Mouse (Mus musculus) yolk sac, embryonic 10.5 days (tissue): Measurements from ENCODE around the gene Atp2b1.

ENCODE experiments used
- DNase-seq: peaks from one replicate; pipeline ENCODE4 v3.0.0-alpha.2; 2017; ENCODE audit warnings: low spot score

Gene Atp2b1

DNA sequence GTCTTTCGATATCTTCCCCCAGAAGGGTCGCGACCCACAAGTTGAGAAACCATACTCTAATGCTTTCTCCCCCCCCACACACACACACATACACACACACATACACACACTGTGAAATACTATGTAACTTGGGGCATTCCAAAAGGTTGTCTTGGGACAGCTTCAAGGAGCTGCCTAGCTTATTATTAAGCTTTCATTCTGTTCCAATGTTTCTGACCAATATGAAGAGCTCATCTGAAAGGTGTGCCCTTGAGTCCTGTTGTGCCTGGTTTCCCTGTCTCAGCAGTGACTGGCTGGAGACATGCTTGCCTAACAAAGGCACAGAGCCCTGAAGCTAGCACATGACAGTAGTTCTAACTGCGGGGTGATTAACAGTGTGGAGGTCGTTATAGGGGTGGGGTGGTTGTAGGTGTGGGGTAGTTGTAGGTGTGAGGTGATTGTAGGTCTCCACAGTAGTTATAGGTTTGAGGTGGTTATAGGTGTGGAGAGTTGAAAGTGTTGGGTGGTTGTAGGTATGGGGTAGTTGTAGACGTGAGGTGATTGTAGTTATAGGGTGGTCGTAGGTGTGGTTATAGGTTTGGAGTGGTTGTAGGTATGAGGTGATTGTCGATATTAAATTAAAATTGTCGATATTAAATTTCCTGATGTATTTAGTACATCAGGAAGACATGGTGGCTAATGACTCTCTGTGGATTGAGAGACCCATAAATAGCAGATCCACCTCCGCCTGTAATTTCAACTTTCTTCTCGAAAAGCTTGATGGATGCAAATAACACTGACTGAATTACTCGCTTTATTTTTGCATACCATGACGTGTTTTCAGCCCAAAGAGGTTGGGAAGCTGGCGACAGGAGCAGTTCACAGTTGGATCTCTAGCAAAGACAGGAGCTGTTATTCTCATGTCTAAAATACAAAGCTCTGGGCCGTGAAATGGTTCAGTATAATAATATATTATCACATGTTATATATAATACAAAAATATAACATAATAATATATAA lies 119.9 kb downstream of the Atp2b1 start:
- no peak for DNase-seq

DNA sequence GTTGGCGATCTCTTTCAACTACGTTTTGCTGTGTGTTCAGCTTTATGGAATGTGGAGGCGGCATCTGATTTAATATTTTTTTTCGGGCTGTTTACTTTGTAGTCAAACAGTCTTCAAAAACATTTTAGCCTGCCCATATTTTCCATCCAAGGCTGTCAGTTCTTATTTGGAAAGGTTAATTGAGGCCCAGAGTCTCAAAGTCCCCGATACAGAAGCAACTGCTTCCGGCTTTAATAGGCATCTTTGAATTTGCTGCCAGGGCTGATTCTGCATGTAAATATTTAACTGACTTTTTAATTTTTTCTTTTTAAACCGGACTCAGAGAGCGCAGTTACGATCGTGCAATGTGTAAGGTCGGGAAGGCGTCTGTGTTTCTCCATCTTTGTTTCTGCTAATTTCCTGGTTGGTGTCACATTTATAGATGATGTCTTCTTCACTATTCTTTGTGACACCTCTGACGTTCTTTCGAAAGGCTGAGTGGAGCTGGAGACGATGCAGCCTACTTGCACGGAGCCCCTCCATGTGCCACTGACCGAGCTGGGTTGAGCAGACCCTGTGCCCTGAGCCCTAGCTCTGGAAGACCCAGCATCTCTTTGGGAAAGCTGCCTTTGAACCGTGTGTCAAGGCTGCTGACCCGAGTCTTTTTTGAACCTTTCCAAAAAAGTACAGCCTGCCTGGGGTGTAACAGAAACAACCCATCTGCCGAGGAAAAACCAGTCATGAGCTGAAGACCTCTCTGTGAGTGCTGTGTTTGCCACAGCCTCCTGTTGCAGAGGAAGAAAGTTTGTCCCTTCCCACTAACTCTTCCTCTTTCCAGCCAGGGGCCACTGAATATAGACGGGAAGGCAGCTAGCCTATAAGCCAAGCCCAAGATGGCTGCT lies 123.2 kb downstream of the Atp2b1 start:
- no peak for DNase-seq

DNA sequence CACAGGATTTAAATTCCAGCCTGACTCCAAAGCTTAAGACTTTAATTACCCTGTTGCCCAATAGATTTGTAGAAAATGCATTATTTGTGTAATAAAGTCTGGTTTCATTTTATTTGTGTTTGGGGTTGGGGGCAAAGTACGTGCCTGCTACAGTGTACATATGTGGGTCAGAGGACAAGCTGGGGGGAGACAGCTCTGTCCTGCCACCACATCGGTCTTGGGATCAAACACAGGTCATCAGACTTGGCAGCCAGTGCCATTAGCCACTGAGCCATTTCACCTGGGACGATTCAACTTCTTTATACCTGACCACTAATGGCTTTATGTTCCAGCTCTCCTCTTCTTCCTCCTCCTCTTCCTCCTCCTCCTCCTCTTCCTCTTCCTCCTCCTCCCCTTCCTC lies 124.7 kb downstream of the Atp2b1 start:
- DNase-seq: no peak

DNA sequence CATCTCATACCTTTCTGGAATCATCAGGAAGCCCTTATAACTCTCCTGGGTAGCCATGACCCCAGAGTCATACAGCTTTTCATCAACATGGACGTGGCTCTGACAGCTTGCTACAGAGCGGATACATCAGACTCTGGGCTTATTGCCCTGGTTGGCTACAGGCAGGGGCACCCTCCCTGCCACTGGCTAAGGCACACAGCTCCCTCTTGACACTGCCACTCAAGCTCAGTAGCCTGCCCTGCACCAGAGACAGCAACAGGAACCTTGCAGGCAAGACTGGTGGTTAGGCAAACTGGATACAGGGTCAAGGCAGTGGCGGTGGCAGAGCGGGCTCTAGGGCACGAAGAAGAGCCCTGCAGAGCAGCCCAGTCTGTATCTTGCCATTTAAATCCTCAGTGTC lies 126.0 kb downstream of the Atp2b1 start:
- DNase-seq: no peak

DNA sequence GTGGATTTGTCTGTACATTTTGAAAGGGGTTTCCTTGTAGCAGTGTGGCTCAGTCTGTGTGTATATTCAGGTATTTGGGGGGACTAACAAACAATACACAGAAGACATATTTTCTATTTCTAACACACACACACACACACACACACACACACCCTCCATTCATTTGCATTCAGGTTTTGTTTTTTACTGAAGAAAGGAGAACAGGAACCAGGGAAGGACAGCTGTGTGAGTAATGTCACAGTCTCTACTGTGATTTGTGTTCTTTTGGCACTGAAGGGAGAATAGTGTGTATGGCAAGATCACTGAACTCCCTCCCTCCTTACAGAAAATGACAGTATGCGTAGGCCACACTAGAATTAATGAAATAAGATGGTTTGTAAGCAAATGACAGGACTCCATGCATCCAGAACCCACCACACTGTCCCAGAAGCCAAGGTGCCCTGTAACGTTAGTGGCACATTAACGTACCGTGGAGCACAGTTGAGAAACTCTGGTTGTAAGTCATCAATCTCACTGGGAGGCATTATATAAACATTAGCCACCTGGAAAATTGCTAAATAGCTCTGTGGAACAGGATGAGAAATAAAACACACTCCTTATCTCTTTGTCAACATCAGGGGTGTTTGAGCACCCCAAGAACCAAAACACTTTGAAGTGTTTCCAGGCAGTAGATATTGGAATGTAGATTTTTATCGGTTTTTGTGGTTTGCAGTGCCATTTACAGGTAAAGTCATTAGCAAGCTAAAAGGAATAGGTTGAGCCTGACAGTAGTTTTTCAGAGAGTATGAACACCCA lies 132.7 kb downstream of the Atp2b1 start:
- no peak for DNase-seq

DNA sequence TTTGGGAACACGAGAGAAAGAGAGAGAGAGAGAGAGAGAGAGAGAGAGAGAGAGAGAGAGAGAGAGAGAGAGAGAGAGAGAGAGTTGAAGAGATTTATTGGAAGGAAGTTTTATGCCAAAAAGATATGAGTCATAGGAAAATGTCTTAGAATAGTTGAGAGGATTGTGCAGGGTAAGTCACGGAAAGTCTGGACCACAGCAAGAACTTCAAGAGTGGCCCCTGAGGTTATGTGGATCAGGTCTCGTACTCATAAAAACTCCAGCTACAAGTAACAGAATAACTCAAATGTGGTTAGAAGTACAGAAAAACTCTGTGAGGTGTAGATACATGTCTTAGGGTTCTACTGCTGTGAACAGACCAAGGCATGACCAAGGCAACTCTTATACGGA lies 133.3 kb downstream of the Atp2b1 start:
- DNase-seq: no peak

DNA sequence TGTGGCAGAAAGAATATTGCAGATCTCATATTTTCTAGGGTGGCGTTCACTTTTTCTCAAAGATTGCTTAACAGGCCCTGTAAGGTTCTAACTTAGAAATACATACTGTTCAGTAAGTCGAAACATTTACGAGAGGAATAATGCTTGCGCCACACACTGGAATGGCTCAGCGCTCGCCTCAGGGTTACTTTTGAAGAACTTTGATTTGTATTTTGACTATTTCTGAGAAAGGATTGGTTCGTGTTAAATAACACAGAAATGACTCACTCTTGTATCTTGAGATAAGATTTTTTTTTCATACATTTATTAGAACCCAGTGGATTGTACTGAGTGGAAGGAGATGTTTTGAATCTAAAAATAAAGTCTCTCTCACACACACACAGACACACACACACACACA lies 135.9 kb downstream of the Atp2b1 start:
- DNase-seq: no peak

DNA sequence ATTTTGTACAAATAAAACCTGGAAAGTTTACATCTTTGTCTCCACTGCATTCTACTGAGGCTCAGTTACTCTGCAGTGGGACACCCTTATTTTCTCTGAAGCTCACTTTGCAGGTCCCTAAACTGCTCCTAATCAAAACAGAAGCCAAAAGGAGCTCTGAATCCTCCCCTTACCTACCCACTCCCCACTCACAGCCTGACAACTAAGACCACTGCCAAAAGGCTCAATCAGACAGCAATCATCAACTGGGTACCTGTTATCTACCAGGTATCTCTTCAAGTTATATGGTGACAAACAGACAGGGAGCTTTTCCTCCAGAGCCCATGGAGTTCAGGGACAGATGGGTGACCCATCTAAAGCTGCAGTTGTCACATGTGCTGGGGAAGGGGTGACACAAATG lies 138.9 kb downstream of the Atp2b1 start:
- DNase-seq: no peak

DNA sequence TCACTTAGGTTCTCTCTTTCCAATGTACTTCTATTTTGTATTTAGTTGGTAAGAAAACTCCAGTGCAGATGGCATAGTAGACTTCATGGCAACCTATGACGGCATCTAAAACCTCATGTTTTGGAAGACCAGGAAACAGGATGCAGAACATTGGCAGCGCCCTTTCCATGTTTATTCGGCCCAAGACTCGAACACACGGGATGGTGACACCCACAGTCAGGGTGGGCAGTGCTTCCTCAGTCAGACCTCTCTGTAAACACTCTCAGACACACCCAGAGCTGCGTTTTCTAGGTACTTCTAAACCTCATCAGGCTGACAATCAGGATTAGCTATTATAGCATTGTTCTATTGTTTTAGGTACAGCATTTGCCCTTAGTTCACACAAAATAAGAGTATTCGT lies 146.4 kb downstream of the Atp2b1 start:
- no peak for DNase-seq

DNA sequence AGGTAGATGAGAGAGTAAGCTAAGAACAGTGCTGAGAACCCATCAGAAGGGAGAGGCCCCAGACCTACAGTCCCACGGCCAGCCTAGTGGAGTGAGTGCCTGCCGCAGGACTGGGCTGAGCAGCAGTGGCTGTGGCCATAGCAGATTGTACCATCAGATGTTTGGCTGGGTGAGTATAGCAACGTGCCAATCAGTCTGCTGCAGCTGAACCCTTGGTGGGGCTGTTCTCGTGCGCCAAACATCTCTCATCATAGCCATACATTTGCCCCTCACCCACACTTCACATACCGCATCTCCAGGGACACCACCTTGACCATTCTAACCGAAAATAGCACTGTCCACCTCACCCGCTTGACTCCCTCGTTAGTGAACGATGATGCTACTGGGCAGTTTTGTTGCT lies 147.2 kb downstream of the Atp2b1 start:
- no peak for DNase-seq

DNA sequence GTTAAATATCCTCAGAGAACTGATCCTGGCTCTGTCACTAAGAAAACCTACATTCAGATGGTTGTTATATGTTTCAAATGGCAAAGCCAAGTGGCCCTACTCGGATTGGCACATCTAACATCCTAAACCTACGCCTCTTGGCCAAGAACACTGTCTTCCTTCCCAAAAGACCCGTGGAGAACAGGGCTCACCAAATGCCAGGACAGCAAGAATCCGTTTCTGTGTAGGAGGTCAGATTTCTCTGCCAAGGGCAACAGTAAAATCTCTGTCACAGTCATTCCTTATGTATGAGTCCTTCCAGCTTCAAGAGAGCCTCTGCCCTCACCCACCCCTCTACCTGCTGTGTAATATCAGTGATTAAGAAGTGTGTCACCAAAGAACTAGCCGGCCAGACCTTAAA lies 148.3 kb downstream of the Atp2b1 start:
- no peak for DNase-seq
